Comparison of ENCODE assay signal across 8 mouse cellular contexts in the genomic region with DNA sequence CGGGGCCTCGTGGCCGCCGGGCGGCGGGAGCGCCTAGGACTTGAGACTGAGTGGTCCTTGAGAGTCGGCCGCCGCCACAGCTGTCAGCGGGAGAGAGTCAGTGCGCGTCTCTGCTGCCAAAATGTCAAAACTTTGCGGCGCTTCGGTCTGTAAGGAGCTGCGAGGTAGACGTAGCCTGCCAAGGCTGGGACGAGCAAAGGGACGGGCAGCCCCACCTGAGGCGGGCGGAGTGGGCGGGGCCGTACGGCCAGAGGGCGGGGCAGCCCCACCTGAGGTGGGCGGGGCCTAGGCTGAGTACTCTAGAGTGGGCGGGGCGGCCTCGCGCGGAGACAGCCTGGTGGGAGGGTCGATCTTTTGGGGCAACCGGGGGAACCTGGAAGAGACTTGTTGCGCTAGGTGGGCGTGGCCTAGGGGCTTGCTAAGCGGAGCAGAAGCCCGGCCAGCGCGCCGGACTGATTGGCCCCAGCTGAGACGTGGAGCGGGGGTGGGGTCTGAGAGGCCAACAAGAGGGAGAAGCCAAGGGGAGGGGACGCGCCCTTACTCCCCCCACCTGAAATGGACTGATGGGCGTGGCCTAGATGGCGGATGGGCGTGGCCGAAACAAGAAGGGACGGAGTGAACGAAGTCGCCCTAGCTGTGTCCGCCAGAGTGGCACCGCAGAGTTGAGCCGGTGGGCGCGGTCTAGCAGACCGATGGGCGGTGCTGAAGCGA. TPM values are rescaled to one million over a fixed set of nuclear protein-coding genes. Genes with fewer than 3 reads are reported as not detected.
DNase-seq lines count a peak whose midpoint lies in the region; ATAC-seq and TF ChIP-seq lines count a peak whose summit lies in the region.

A gene (minus strand): TSS at position 232 of the 711 bp plus-strand sequence.

- peak within 1 kb of the TSS; percentile 37 for H3K9ac ChIP-seq in forebrain, embryonic 11.5 days (ENCODE audit: low read length)
- peak within 1 kb of the TSS; percentile 74 for H3K9ac ChIP-seq in heart, embryonic 16.5 days (ENCODE audit: low read length)
- H3K9ac ChIP-seq in liver, embryonic 14.5 days (replicated peaks): 0 out of 2 replicates have a peak within 1 kb of the TSS, but pooled peaks have one; percentile 20
- H3K9ac ChIP-seq in neural tube, embryonic 11.5 days (ENCODE audit: low read length): peak within 1 kb of the TSS; percentile 20
- peak within 1 kb of the TSS; percentile 85 for H3K9ac ChIP-seq in stomach, embryonic 16.5 days (ENCODE audit: low read length)

- H3K36me3 ChIP-seq in forebrain, embryonic 11.5 days (ENCODE audit: control insufficient read depth, insufficient read depth, low read length): no peaks in the 10 kb centered on the region
- no peaks in the 10 kb centered on the region for H3K36me3 ChIP-seq in heart, embryonic 16.5 days (ENCODE audit: control insufficient read depth, insufficient read depth)
- no peaks in the 10 kb centered on the region for H3K36me3 ChIP-seq in liver, embryonic 14.5 days (replicated peaks; ENCODE audit: control insufficient read depth, insufficient read depth, low read depth)
- no peaks in the 10 kb centered on the region for H3K36me3 ChIP-seq in neural tube, embryonic 11.5 days (ENCODE audit: control insufficient read depth, insufficient read depth, low read length)
- no peaks in the 10 kb centered on the region for H3K36me3 ChIP-seq in stomach, embryonic 16.5 days (ENCODE audit: control insufficient read depth, insufficient read depth, low read length)

- 0% methylated on average over 59 of the region's 60 CpGs for WGBS in forebrain, embryonic 11.5 days
- WGBS in heart, embryonic 16.5 days: under 1% methylated on average over 59 of the region's 60 CpGs
- WGBS in liver, embryonic 14.5 days (ENCODE audit: insufficient replicate concordance): under 1% methylated on average over 59 of the region's 60 CpGs
- 0% methylated on average over 60 of the region's 60 CpGs for WGBS in neural tube, embryonic 11.5 days
- under 1% methylated on average over 60 of the region's 60 CpGs for whole genome bisulfite sequencing in stomach, embryonic 16.5 days

- no peak for TF ChIP-seq EP300 in liver, embryonic 14.5 days (IDR thresholded peaks at IDR 0.05; ENCODE audit: low read depth)

- no peak within 1 kb of the TSS for H3K27ac ChIP-seq in forebrain, embryonic 11.5 days (ENCODE audit: low read depth, low read length)
- H3K27ac ChIP-seq in heart, embryonic 16.5 days (ENCODE audit: low read length): peak within 1 kb of the TSS; percentile 75
- H3K27ac ChIP-seq in liver, embryonic 14.5 days: no peak within 1 kb of the TSS
- no peak within 1 kb of the TSS for H3K27ac ChIP-seq in neural tube, embryonic 11.5 days (ENCODE audit: low read depth, low read length)
- peak within 1 kb of the TSS; percentile 89 for H3K27ac ChIP-seq in stomach, embryonic 16.5 days (ENCODE audit: low read length)

- peak; percentile 73 for DNase-seq in CD4-positive, CD25-positive, alpha-beta regulatory T cell, adult 2 months (ENCODE audit: low read depth, low spot score)
- peak; percentile 76 for DNase-seq in c-Kit-positive CD71-negative TER-119-negative erythroid progenitor cells, embryonic 14.5 days (ENCODE audit: low read depth)
- DNase-seq in forebrain, embryonic 11.5 days (ENCODE audit: low spot score): peak; percentile 94
- peak; percentile 99 to 100 for DNase-seq in kidney, postnatal 25 days
- peak; percentile 54 to 63 (median 56) for DNase-seq in liver, embryonic 14.5 days (ENCODE audit: low read depth in 3 of 3, low spot score in 3 of 3)
- peak; percentile 88 for DNase-seq in neural tube, embryonic 11.5 days (ENCODE audit: low spot score)

- H3K4me1 ChIP-seq in forebrain, embryonic 11.5 days (replicated peaks; ENCODE audit: control insufficient read depth, insufficient read depth, low read length): no peaks in the 10 kb centered on the region; the same call in 1 of the 2 replicates
- peaks cover 4% of the 10 kb centered on the region; the same call in 1 of the 2 replicates for H3K4me1 ChIP-seq in heart, embryonic 16.5 days (ENCODE audit: control insufficient read depth, insufficient read depth, low read length)
- no peaks in the 10 kb centered on the region; a peak in 1 of 4 replicates for H3K4me1 ChIP-seq in liver, embryonic 14.5 days (replicated peaks; ENCODE audit: control insufficient read depth in 2 of 2, insufficient read depth in 2 of 2, low read length in 1 of 2)
- peaks cover 2% of the 10 kb centered on the region; the same call in 1 of the 2 replicates for H3K4me1 ChIP-seq in neural tube, embryonic 11.5 days (ENCODE audit: control insufficient read depth, insufficient read depth, low read length)
- no peaks in the 10 kb centered on the region for H3K4me1 ChIP-seq in stomach, embryonic 16.5 days (ENCODE audit: control insufficient read depth, insufficient read depth, low read length)

- H3K4me2 ChIP-seq in forebrain, embryonic 11.5 days (ENCODE audit: low read depth, low read length, severe bottlenecking): peak within 1 kb of the TSS; percentile 86
- H3K4me2 ChIP-seq in heart, embryonic 16.5 days (ENCODE audit: low read depth, low read length): peak within 1 kb of the TSS; percentile 72
- peak within 1 kb of the TSS; percentile 63 for H3K4me2 ChIP-seq in liver, embryonic 14.5 days (ENCODE audit: low read depth)
- peak within 1 kb of the TSS; percentile 91 for H3K4me2 ChIP-seq in neural tube, embryonic 11.5 days (ENCODE audit: low read depth)
- H3K4me2 ChIP-seq in stomach, embryonic 16.5 days (ENCODE audit: low read depth, low read length): peak within 1 kb of the TSS; percentile 87

- no peak for TF ChIP-seq CTCF in liver, embryonic 14.5 days (IDR thresholded peaks at IDR 0.05; ENCODE audit: low read depth)

- peak within 1 kb of the TSS; percentile 47 for H3K4me3 ChIP-seq in forebrain, embryonic 11.5 days (ENCODE audit: low read depth, low read length)
- peak within 1 kb of the TSS; percentile 61 for H3K4me3 ChIP-seq in heart, embryonic 16.5 days (ENCODE audit: low read length)
- peak within 1 kb of the TSS; percentile 53 to 55 for H3K4me3 ChIP-seq in liver, embryonic 14.5 days (ENCODE audit: insufficient read depth in 1 of 2, low read depth in 2 of 2, low read length in 2 of 2)
- H3K4me3 ChIP-seq in neural tube, embryonic 11.5 days (ENCODE audit: low read depth, low read length): peak within 1 kb of the TSS; percentile 53
- peak within 1 kb of the TSS; percentile 77 for H3K4me3 ChIP-seq in stomach, embryonic 16.5 days (replicated peaks; ENCODE audit: low read length)

- H3K9me3 ChIP-seq in forebrain, embryonic 11.5 days (ENCODE audit: control insufficient read depth, low read length): no peaks in the 10 kb centered on the region
- H3K9me3 ChIP-seq in heart, embryonic 16.5 days (replicated peaks; ENCODE audit: control insufficient read depth, low read length): no peaks in the 10 kb centered on the region
- no peaks in the 10 kb centered on the region for H3K9me3 ChIP-seq in liver, embryonic 14.5 days (ENCODE audit: control insufficient read depth, low read length)
- H3K9me3 ChIP-seq in neural tube, embryonic 11.5 days (ENCODE audit: control insufficient read depth, low read length): no peaks in the 10 kb centered on the region
- H3K9me3 ChIP-seq in stomach, embryonic 16.5 days (replicated peaks; ENCODE audit: control insufficient read depth, low read length): no peaks in the 10 kb centered on the region

- H3K27me3 ChIP-seq in forebrain, embryonic 11.5 days (ENCODE audit: control insufficient read depth, insufficient read depth, low read length): peaks cover 8% of the 10 kb centered on the region
- H3K27me3 ChIP-seq in heart, embryonic 16.5 days (ENCODE audit: control insufficient read depth, insufficient read depth, low read length): no peaks in the 10 kb centered on the region; the same call in 1 of the 2 replicates
- peaks cover 18% of the 10 kb centered on the region for H3K27me3 ChIP-seq in liver, embryonic 14.5 days (ENCODE audit: control insufficient read depth, insufficient read depth, low read length)
- peaks cover 9% of the 10 kb centered on the region for H3K27me3 ChIP-seq in neural tube, embryonic 11.5 days (ENCODE audit: control insufficient read depth, insufficient read depth, low read length)
- no peaks in the 10 kb centered on the region for H3K27me3 ChIP-seq in stomach, embryonic 16.5 days (ENCODE audit: control insufficient read depth, insufficient read depth, low read length)

- ATAC-seq in forebrain, embryonic 11.5 days (replicated peaks; ENCODE audit: low FRiP score): peak; percentile 96
- peak; percentile 93 for ATAC-seq in heart, embryonic 16.5 days (replicated peaks; ENCODE audit: extremely low read depth, insufficient read depth, low FRiP score)
- ATAC-seq in liver, embryonic 14.5 days (ENCODE audit: insufficient read depth): peak; percentile 87
- peak; percentile 95 for ATAC-seq in neural tube, embryonic 11.5 days (ENCODE audit: insufficient read depth, low FRiP score, low TSS enrichment)
- ATAC-seq in stomach, embryonic 16.5 days (ENCODE audit: insufficient read depth, low FRiP score): peak; percentile 96

RNA-seq across cellular contexts. Expression of the gene that starts here (rescaled TPM):
- polyA plus RNA-seq in forebrain, embryonic 11.5 days (2014; fragmentation: Nextera tagmentation; extraction: Ambion mirVana): 4.1 and 4.2 TPM in 2 replicates
- polyA plus RNA-seq in heart, embryonic 16.5 days (2015; fragmentation: Nextera tagmentation; extraction: Ambion mirVana): 12.0 and 12.5 TPM in 2 replicates
- polyA plus RNA-seq in liver, embryonic 14.5 days (2012; rRNA removed): 1.8 and 2.4 TPM in 2 replicates
- polyA plus RNA-seq in liver, embryonic 14.5 days (2014; fragmentation: Nextera tagmentation; extraction: Ambion mirVana): 3.5 and 3.8 TPM in 2 replicates
- polyA plus RNA-seq in neural tube, embryonic 11.5 days (2014; fragmentation: Nextera tagmentation; extraction: Ambion mirVana): 2.3 and 2.9 TPM in 2 replicates
- 19.3 and 22.6 TPM in 2 replicates for polyA plus RNA-seq in stomach, embryonic 16.5 days (2015; fragmentation: Nextera tagmentation; extraction: Ambion mirVana)

Comparison
In these comparisons a context has a peak if more than half of its experiments do, and no peak if none do; other contexts are left out.
1. H3K27ac ChIP-seq: peak in heart, embryonic 16.5 days (single experiment) and stomach, embryonic 16.5 days (single experiment); none in forebrain, embryonic 11.5 days (single experiment), liver, embryonic 14.5 days (single experiment) and neural tube, embryonic 11.5 days (single experiment).
2. H3K9ac ChIP-seq: peak in every context shown above with its lines; median percentile 85 in stomach, embryonic 16.5 days; 74 in heart, embryonic 16.5 days; 37 in forebrain, embryonic 11.5 days; 20 in liver, embryonic 14.5 days; 20 in neural tube, embryonic 11.5 days.
3. Peak in every context shown above with its lines, with median percentiles within 50 percentile points of each other: DNase-seq, ATAC-seq, H3K4me2 ChIP-seq and H3K4me3 ChIP-seq.